ENCODE assay signal across 21 mouse cellular contexts in genomic region chr9:53938555-53938954, GRCm38 (mm10). TPM values are rescaled to one million over a fixed set of nuclear protein-coding genes. Genes with fewer than 3 reads are reported as not detected.
"Had no signal": no experiment of that assay in that cellular context is flagged by ENCODE, and none has a peak within 500 bp of the region (broad histone marks: within the 10 kb centered on the region; RNA-seq: fewer than 3 reads in every experiment).

No protein-coding gene starts in this region.

- H3K4me1 ChIP-seq: liver, embryonic 13.5 days; liver, embryonic 15.5 days; megakaryocyte, embryonic 14.5 days; neural tube, embryonic 12.5 days; stomach, embryonic 15.5 days had no signal

- H3K36me3 ChIP-seq: liver, embryonic 13.5 days; liver, embryonic 15.5 days; midbrain, embryonic 13.5 days; midbrain, embryonic 15.5 days; neural tube, embryonic 12.5 days; stomach, embryonic 15.5 days had no signal

- H3K27me3 ChIP-seq: liver, embryonic 13.5 days; liver, embryonic 15.5 days; midbrain, embryonic 13.5 days; midbrain, embryonic 15.5 days; neural tube, embryonic 12.5 days; stomach, embryonic 15.5 days had no signal

- ATAC-seq: liver, postnatal 0 days; midbrain, embryonic 13.5 days; midbrain, embryonic 15.5 days had no signal

- H3K9ac ChIP-seq: liver, embryonic 13.5 days; liver, embryonic 15.5 days; liver, postnatal 0 days; midbrain, embryonic 13.5 days; midbrain, embryonic 15.5 days; neural tube, embryonic 12.5 days; stomach, embryonic 15.5 days had no signal

- H3K9me3 ChIP-seq: liver, embryonic 13.5 days; liver, embryonic 15.5 days; megakaryocyte, embryonic 14.5 days; midbrain, embryonic 13.5 days; midbrain, embryonic 15.5 days; neural tube, embryonic 12.5 days; stomach, embryonic 15.5 days had no signal

- DNase-seq: liver, embryonic 13.5 days; liver, postnatal 0 days; lung, adult 2 months; lung, postnatal 14 days; right cerebral cortex, postnatal 14 days; thymus, adult 2 months; thymus, postnatal 25 days; thymus, postnatal 4 days had no signal

- H3K4me2 ChIP-seq: liver, embryonic 13.5 days; liver, embryonic 15.5 days; midbrain, embryonic 11.5 days; midbrain, embryonic 13.5 days; midbrain, embryonic 15.5 days; neural tube, embryonic 12.5 days; stomach, embryonic 15.5 days had no signal

- H3K4me3 ChIP-seq: liver, embryonic 13.5 days; liver, embryonic 15.5 days; megakaryocyte, embryonic 14.5 days; midbrain, embryonic 13.5 days; midbrain, embryonic 15.5 days; neural tube, embryonic 12.5 days; stomach, embryonic 15.5 days had no signal

- H3K27ac ChIP-seq: liver, embryonic 13.5 days; liver, embryonic 15.5 days; macrophage; midbrain, embryonic 13.5 days; midbrain, embryonic 15.5 days; neural tube, embryonic 12.5 days; stomach, embryonic 15.5 days; stomach, postnatal 0 days had no signal

RNA-seq across cellular contexts. Expression of gene Elmod1, which starts 36.5 kb away (rescaled TPM):
- total RNA-seq: megakaryocyte progenitor cell, adult 5-6 weeks; monocyte, adult 5-6 weeks; neutrophil, adult 5-6 weeks had no signal
- polyA plus RNA-seq: liver, embryonic 15.5 days; macrophage; spleen, adult 2 months had no signal
